Comparison of ENCODE assay signal across 8 mouse cellular contexts in genomic region chr8:70331526-70331925, GRCm38 (mm10). TPM values are rescaled to one million over a fixed set of nuclear protein-coding genes. Genes with fewer than 3 reads are reported as not detected.
DNase-seq lines count a peak whose midpoint lies in the region; ATAC-seq and TF ChIP-seq lines count a peak whose summit lies in the region.

No protein-coding gene starts in this region.

- H3K9ac ChIP-seq in ES-Bruce4 (ENCODE audit: low read depth, poor library complexity, severe bottlenecking): peak overlapping the region; percentile 38
- no peak overlapping the region for H3K9ac ChIP-seq in forebrain, embryonic 13.5 days
- peak overlapping the region; percentile 55; the same call in 1 of the 2 replicates for H3K9ac ChIP-seq in midbrain, embryonic 13.5 days (replicated peaks)

- no peaks in the 10 kb centered on the region for H3K27me3 ChIP-seq in ES-Bruce4 (ENCODE audit: control insufficient read depth, insufficient read depth, low read length, poor library complexity, severe bottlenecking)
- 0 out of 2 replicates have a peak, but pooled peaks cover 5% of the 10 kb centered on the region for H3K27me3 ChIP-seq in forebrain, embryonic 13.5 days
- peaks cover 15% of the 10 kb centered on the region for H3K27me3 ChIP-seq in midbrain, embryonic 13.5 days

- DNase-seq in cerebellum, adult 9-11 months: peak; percentile 53
- DNase-seq in cerebellum, adult 11-12 months: no peak
- no peak for DNase-seq in ovary, adult 18-20 months (ENCODE audit: low spot score)
- no peak for DNase-seq in kidney, postnatal 14 days
- no peak for DNase-seq in lung, adult 2 months

- WGBS in forebrain, embryonic 13.5 days: 66% methylated on average over 19 of the region's 19 CpGs
- 61% methylated on average over 19 of the region's 19 CpGs for WGBS in midbrain, embryonic 13.5 days
- 90% methylated on average over 19 of the region's 19 CpGs for WGBS in lung, adult 2 months

- no peak for ATAC-seq in forebrain, embryonic 13.5 days
- no peak for ATAC-seq in midbrain, embryonic 13.5 days

- peaks cover 36% of the 10 kb centered on the region for H3K36me3 ChIP-seq in ES-Bruce4 (ENCODE audit: control insufficient read depth, insufficient read depth, low read length, poor library complexity, severe bottlenecking)
- peaks cover 94% of the 10 kb centered on the region for H3K36me3 ChIP-seq in forebrain, embryonic 13.5 days (ENCODE audit: poor library complexity, severe bottlenecking)
- H3K36me3 ChIP-seq in midbrain, embryonic 13.5 days: peaks cover 86% of the 10 kb centered on the region

- H3K4me2 ChIP-seq in forebrain, embryonic 13.5 days: no peak overlapping the region
- H3K4me2 ChIP-seq in midbrain, embryonic 13.5 days (replicated peaks): no peak overlapping the region

- H3K9me3 ChIP-seq in ES-Bruce4 (replicated peaks; ENCODE audit: control insufficient read depth, insufficient read depth, low read length, poor library complexity, severe bottlenecking): no peaks in the 10 kb centered on the region
- H3K9me3 ChIP-seq in forebrain, embryonic 13.5 days (replicated peaks): no peaks in the 10 kb centered on the region
- H3K9me3 ChIP-seq in midbrain, embryonic 13.5 days: no peaks in the 10 kb centered on the region

- no peak for TF ChIP-seq CTCF in ES-Bruce4 (IDR thresholded peaks at IDR 0.05; ENCODE audit: low read depth, low read length)
- TF ChIP-seq CTCF in lung, adult 2 months (IDR thresholded peaks at IDR 0.05; ENCODE audit: insufficient read depth, low read length): no peak

- H3K27ac ChIP-seq in ES-Bruce4 (ENCODE audit: insufficient read depth, low read length): no peak overlapping the region
- H3K27ac ChIP-seq in forebrain, embryonic 13.5 days: 0 out of 2 replicates have a peak overlapping the region, but pooled peaks have one; percentile 10
- H3K27ac ChIP-seq in midbrain, embryonic 13.5 days: 0 out of 2 replicates have a peak overlapping the region, but pooled peaks have one; percentile 30

- TF ChIP-seq POLR2A in ES-Bruce4 (IDR thresholded peaks at IDR 0.05; ENCODE audit: insufficient read depth, low read length): no peak
- TF ChIP-seq POLR2A in lung, adult 2 months (IDR thresholded peaks at IDR 0.05; ENCODE audit: borderline replicate concordance, extremely low read depth, low read depth, low read length): no peak

- H3K4me3 ChIP-seq in ES-Bruce4 (ENCODE audit: low read depth, low read length): peak overlapping the region; percentile 32
- H3K4me3 ChIP-seq in forebrain, embryonic 13.5 days: no peak overlapping the region
- no peak overlapping the region for H3K4me3 ChIP-seq in midbrain, embryonic 13.5 days (replicated peaks)
- no peak overlapping the region for H3K4me3 ChIP-seq in lung, adult 2 months (replicated peaks; ENCODE audit: extremely low read depth, low read depth, low read length)

- no peak for TF ChIP-seq EP300 in ES-Bruce4 (IDR thresholded peaks at IDR 0.05; ENCODE audit: insufficient read depth, low read depth, low read length)

- H3K4me1 ChIP-seq in ES-Bruce4 (ENCODE audit: control insufficient read depth, insufficient read depth, low read length): peaks cover 2% of the 10 kb centered on the region
- H3K4me1 ChIP-seq in forebrain, embryonic 13.5 days: peaks cover 33% of the 10 kb centered on the region
- peaks cover 37% of the 10 kb centered on the region for H3K4me1 ChIP-seq in midbrain, embryonic 13.5 days (replicated peaks)
- no peaks in the 10 kb centered on the region for H3K4me1 ChIP-seq in lung, adult 2 months (ENCODE audit: control insufficient read depth, insufficient read depth, low read length)

RNA-seq across cellular contexts. Expression of gene Gdf1, which starts 1.9 kb away (rescaled TPM):
- polyA plus RNA-seq in ES-Bruce4 (2011; ENCODE audit: insufficient read depth, insufficient read length, low read depth, missing spikeins): 1.0 TPM in 1 of 2 replicates, not detected in the other
- polyA plus RNA-seq in forebrain, embryonic 13.5 days (2015; fragmentation: Nextera tagmentation; extraction: Ambion mirVana): 0.89 and 2.5 TPM in 2 replicates
- 3.7 and 6.0 TPM in 2 replicates for polyA plus RNA-seq in midbrain, embryonic 13.5 days (2015; fragmentation: Nextera tagmentation; extraction: Ambion mirVana)
- polyA plus RNA-seq in lung, adult 2 months (2012; rRNA removed): 1.1 and 1.5 TPM in 2 replicates

RNA-seq across cellular contexts. Expression of gene Cers1, which starts 16.0 kb away (rescaled TPM):
- polyA plus RNA-seq in ES-Bruce4 (2011; ENCODE audit: insufficient read depth, insufficient read length, low read depth, missing spikeins): 3.4 and 3.8 TPM in 2 replicates
- polyA plus RNA-seq in forebrain, embryonic 13.5 days (2015; fragmentation: Nextera tagmentation; extraction: Ambion mirVana): 18.2 and 20.1 TPM in 2 replicates
- 23.7 and 26.2 TPM in 2 replicates for polyA plus RNA-seq in midbrain, embryonic 13.5 days (2015; fragmentation: Nextera tagmentation; extraction: Ambion mirVana)
- 2.7 TPM in 2 replicates for polyA plus RNA-seq in lung, adult 2 months (2012; rRNA removed)

RNA-seq across cellular contexts. Expression of gene Upf1, which starts 21.6 kb away (rescaled TPM):
- 46.3 and 50.1 TPM in 2 replicates for polyA plus RNA-seq in ES-Bruce4 (2011; ENCODE audit: insufficient read depth, insufficient read length, low read depth, missing spikeins)
- 14.2 and 16.3 TPM in 2 replicates for polyA plus RNA-seq in forebrain, embryonic 13.5 days (2015; fragmentation: Nextera tagmentation; extraction: Ambion mirVana)
- 15.5 and 18.1 TPM in 2 replicates for polyA plus RNA-seq in midbrain, embryonic 13.5 days (2015; fragmentation: Nextera tagmentation; extraction: Ambion mirVana)
- 35.8 and 36.7 TPM in 2 replicates for polyA plus RNA-seq in lung, adult 2 months (2012; rRNA removed)

RNA-seq across cellular contexts. Expression of gene Cope, which starts 29.2 kb away (rescaled TPM):
- 115 and 117 TPM in 2 replicates for polyA plus RNA-seq in ES-Bruce4 (2011; ENCODE audit: insufficient read depth, insufficient read length, low read depth, missing spikeins)
- polyA plus RNA-seq in forebrain, embryonic 13.5 days (2015; fragmentation: Nextera tagmentation; extraction: Ambion mirVana): 268 and 274 TPM in 2 replicates
- 273 and 290 TPM in 2 replicates for polyA plus RNA-seq in midbrain, embryonic 13.5 days (2015; fragmentation: Nextera tagmentation; extraction: Ambion mirVana)
- 308 and 342 TPM in 2 replicates for polyA plus RNA-seq in lung, adult 2 months (2012; rRNA removed)

RNA-seq across cellular contexts. Expression of gene Ddx49, which starts 29.2 kb away (rescaled TPM):
- 45.3 and 50.5 TPM in 2 replicates for polyA plus RNA-seq in ES-Bruce4 (2011; ENCODE audit: insufficient read depth, insufficient read length, low read depth, missing spikeins)
- 52.4 and 53.7 TPM in 2 replicates for polyA plus RNA-seq in forebrain, embryonic 13.5 days (2015; fragmentation: Nextera tagmentation; extraction: Ambion mirVana)
- polyA plus RNA-seq in midbrain, embryonic 13.5 days (2015; fragmentation: Nextera tagmentation; extraction: Ambion mirVana): 50.0 and 54.6 TPM in 2 replicates
- 37.2 and 43.0 TPM in 2 replicates for polyA plus RNA-seq in lung, adult 2 months (2012; rRNA removed)
